Mouse (Mus musculus): ENCODE results near the gene Cux1. TPM values are rescaled to one million over a fixed set of nuclear protein-coding genes. Genes with fewer than 3 reads are reported as not detected.
"Not testable (repeated sequence)": the region's sequence is repeated elsewhere in the genome, so short reads cannot be mapped to it uniquely, and the experiment has no call there.

Cux1 gene
- polyA plus RNA-seq, 1 experiment: 69.2 TPM

DNA sequence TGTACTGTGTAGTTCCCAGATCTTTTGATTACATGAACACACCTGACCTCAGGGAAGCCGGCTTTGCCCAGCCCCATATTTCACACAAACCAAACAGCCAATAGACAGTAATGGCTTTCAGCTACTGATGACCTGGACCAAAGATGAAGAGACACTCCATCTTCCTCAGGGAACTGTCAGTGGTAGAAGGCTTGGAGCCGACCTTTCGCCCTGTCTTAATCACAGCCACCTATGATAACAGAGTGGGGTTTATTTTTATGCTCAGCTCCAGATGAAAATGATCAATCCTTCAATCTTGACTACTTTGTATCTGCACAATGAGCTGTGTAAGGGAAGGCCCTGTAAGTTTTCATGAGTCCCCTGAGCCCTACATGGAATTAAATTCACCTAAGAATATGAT lies 93.2 kb downstream of the Cux1 start:
- DNase-seq: no peak
- H3K27ac ChIP-seq (ENCODE audit: insufficient read depth, low read length): no peak overlapping the region
- WGBS: 94% methylated on average over 3 of the region's 3 CpGs
- H3K27me3 ChIP-seq (ENCODE audit: control insufficient read depth, insufficient read depth, low read length): no peaks in the 10 kb centered on the region
- peaks cover 26% of the 10 kb centered on the region for H3K4me1 ChIP-seq (ENCODE audit: control insufficient read depth, insufficient read depth, low read length)
- TF ChIP-seq CTCF (IDR thresholded peaks at IDR 0.05; ENCODE audit: borderline replicate concordance, insufficient read depth, low read depth, low read length): no peak
- no peak for TF ChIP-seq POLR2A (IDR thresholded peaks at IDR 0.05; ENCODE audit: borderline replicate concordance, insufficient read depth, low read length)
- H3K4me3 ChIP-seq (replicated peaks; ENCODE audit: insufficient read depth, low read depth, low read length): no peak overlapping the region

DNA sequence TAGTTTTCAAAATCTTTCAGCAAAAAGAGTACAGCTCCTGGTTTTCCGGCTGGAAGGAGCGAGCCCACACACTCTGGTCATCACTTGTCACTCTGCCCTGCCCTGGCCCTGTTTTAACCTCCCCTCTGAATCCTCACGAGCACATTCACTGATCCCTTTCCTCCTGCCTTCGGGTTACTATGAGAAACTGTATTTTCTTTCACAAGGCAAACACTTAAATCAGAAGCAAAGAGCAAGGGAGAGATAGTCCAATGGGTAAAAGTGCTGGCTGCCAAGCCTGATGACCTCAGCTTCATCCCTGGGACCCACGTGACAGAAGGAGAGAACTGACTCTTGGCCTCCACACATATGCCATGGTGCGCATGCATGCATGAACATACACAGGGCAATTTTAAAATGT lies 94.0 kb downstream of the Cux1 start:
- TF ChIP-seq CTCF (IDR thresholded peaks at IDR 0.05; ENCODE audit: borderline replicate concordance, insufficient read depth, low read depth, low read length) (no peak), POLR2A (IDR thresholded peaks at IDR 0.05; ENCODE audit: borderline replicate concordance, insufficient read depth, low read length) (no peak)
- H3K4me3 ChIP-seq (replicated peaks; ENCODE audit: insufficient read depth, low read depth, low read length): no peak overlapping the region
- no peak overlapping the region for H3K27ac ChIP-seq (ENCODE audit: insufficient read depth, low read length)
- peak in 1 of 2 experiments; percentile 54 for DNase-seq
- 42% methylated on average over 6 of the region's 6 CpGs for WGBS
- H3K4me1 ChIP-seq (ENCODE audit: control insufficient read depth, insufficient read depth, low read length): peaks cover 33% of the 10 kb centered on the region
- no peaks in the 10 kb centered on the region for H3K27me3 ChIP-seq (ENCODE audit: control insufficient read depth, insufficient read depth, low read length)

DNA sequence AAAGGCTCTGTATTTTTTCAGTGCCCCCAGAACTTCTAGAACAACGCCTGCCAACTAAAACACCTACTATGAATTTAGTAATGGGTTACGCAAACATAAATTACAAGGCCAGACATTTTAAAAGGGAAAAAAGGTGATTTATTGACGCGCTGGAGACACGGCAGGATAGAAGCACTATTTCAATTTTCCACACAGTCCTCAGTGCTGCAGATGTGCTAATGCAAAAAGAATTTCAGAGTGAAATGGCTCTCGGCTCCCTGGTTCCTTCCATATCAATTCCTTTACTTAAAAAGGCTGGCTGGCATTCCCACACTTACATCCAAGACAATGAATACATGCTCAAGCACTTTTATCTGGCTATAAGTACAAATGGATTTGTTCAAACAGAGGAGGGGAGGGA lies 94.4 kb downstream of the Cux1 start:
- WGBS: 91% methylated on average over 6 of the region's 6 CpGs
- no peak for DNase-seq
- Histone ChIP-seq H3K27ac (ENCODE audit: insufficient read depth, low read length) (no peak overlapping the region), H3K4me3 (replicated peaks; ENCODE audit: insufficient read depth, low read depth, low read length) (no peak overlapping the region), H3K27me3 (ENCODE audit: control insufficient read depth, insufficient read depth, low read length) (no peaks in the 10 kb centered on the region), H3K4me1 (ENCODE audit: control insufficient read depth, insufficient read depth, low read length) (peaks cover 37% of the 10 kb centered on the region)
- TF ChIP-seq POLR2A (IDR thresholded peaks at IDR 0.05; ENCODE audit: borderline replicate concordance, insufficient read depth, low read length): no peak
- TF ChIP-seq CTCF (IDR thresholded peaks at IDR 0.05; ENCODE audit: borderline replicate concordance, insufficient read depth, low read depth, low read length): no peak

DNA sequence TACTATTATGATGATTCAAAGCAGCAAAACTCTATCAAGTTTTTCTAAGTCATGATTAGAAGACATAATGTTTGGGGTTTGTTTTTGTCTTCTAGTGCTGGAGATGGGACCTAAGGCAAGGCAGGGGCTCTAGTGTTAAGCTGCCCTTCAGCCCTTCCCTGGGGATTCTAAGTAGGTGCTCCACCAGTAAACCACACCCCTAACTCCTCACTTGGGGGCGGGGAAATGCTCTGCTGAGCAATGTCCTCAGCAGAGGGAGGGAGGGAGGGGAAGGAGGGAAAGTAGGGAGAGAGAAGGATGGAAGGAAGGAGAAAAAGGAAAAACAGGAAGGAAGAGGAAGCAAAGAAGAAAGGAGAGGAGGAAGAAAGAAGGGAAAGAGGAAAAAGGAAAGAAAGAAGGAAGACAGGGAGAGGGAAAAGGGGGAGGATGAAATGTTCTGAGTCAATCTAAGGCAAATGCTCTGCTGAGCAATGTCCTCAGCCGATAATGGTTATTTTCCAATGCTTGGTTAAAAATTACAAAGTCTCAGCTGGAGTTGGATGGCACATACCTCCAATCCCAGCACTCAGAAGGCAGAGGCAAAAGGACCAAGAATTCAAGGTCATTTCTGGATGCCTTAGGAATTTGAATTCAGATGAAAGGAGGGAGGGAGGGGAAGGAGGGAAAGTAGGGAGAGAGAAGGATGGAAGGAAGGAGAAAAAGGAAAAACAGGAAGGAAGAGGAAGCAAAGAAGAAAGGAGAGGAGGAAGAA lies 96.1 kb downstream of the Cux1 start:
- peaks cover 34% of the 10 kb centered on the region for H3K4me1 ChIP-seq (ENCODE audit: control insufficient read depth, insufficient read depth, low read length)

DNA sequence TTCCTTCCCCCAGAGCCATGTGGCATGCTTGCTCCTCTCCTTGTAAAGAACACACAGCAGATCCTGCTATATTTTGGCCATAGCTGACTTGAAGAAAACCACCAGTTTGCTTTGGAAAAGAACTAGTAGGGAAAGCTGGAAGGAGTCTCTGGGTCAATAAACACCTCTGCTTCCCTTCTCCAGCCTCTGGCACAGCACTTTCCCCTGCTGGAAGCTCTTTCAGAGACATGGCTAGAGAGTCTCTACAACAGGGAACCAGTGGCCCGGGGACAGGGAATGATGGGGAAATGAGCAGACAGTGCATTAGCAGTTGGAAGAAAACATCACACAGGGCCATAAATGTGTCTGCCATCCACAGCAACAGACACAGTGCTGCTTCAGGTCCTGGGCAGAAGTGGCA lies 98.0 kb downstream of the Cux1 start:
- DNase-seq: no peak
- Histone ChIP-seq H3K27me3 (ENCODE audit: control insufficient read depth, insufficient read depth, low read length) (no peaks in the 10 kb centered on the region), H3K4me1 (ENCODE audit: control insufficient read depth, insufficient read depth, low read length) (peaks cover 51% of the 10 kb centered on the region), H3K27ac (ENCODE audit: insufficient read depth, low read length) (no peak overlapping the region), H3K4me3 (replicated peaks; ENCODE audit: insufficient read depth, low read depth, low read length) (no peak overlapping the region)
- TF ChIP-seq POLR2A (IDR thresholded peaks at IDR 0.05; ENCODE audit: borderline replicate concordance, insufficient read depth, low read length): no peak
- TF ChIP-seq CTCF (IDR thresholded peaks at IDR 0.05; ENCODE audit: borderline replicate concordance, insufficient read depth, low read depth, low read length): no peak
- WGBS: 41% methylated on average over 1 of the region's 1 CpGs

More for the DNA sequence above, 96.1 kb downstream of the Cux1 start:
- H3K27me3 ChIP-seq (ENCODE audit: control insufficient read depth, insufficient read depth, low read length); H3K4me3 ChIP-seq (replicated peaks; ENCODE audit: insufficient read depth, low read depth, low read length); DNase-seq; H3K27ac ChIP-seq (ENCODE audit: insufficient read depth, low read length): not testable (repeated sequence)
- 74% methylated on average over 2 of the region's 2 CpGs for WGBS

DNA sequence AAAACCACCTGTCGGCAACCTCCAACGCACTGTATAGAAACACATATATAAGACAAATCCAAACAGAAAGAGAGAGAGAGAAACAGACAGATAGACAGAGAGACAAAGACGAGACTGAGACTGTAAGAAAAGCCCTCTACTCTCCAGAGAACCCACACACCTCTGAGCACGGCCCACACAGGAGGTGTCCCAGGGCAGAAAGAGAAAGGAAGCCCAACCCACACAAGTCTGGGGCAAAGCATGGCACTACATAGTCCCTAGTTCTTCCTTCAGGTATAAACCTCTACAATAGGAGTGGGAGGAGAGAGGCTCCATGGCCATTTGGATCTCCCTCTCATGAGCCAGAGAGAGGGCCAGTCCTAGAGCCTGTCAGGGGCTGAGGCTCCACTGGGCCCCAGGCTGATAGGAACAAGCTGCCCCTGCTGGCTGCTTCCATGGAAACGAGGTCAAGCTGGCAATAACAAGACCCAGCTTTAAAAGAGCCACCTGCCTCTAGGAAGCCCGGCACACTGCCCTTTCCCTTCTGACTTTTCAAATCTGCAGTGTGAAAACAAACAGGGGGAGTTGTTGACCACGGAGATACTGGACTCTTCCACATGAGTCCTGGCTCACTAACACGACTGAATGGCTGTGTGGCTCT lies 99.8 kb downstream of the Cux1 start:
- Histone ChIP-seq H3K27me3 (ENCODE audit: control insufficient read depth, insufficient read depth, low read length) (no peaks in the 10 kb centered on the region), H3K4me1 (ENCODE audit: control insufficient read depth, insufficient read depth, low read length) (peaks cover 59% of the 10 kb centered on the region), H3K4me3 (replicated peaks; ENCODE audit: insufficient read depth, low read depth, low read length) (no peak overlapping the region), H3K27ac (ENCODE audit: insufficient read depth, low read length) (peak overlapping the region; percentile 63)
- peak; percentile 78 to 87 for DNase-seq
- 24% methylated on average over 7 of the region's 8 CpGs for WGBS
- TF ChIP-seq CTCF (IDR thresholded peaks at IDR 0.05; ENCODE audit: borderline replicate concordance, insufficient read depth, low read depth, low read length) (no peak), POLR2A (IDR thresholded peaks at IDR 0.05; ENCODE audit: borderline replicate concordance, insufficient read depth, low read length) (no peak)

DNA sequence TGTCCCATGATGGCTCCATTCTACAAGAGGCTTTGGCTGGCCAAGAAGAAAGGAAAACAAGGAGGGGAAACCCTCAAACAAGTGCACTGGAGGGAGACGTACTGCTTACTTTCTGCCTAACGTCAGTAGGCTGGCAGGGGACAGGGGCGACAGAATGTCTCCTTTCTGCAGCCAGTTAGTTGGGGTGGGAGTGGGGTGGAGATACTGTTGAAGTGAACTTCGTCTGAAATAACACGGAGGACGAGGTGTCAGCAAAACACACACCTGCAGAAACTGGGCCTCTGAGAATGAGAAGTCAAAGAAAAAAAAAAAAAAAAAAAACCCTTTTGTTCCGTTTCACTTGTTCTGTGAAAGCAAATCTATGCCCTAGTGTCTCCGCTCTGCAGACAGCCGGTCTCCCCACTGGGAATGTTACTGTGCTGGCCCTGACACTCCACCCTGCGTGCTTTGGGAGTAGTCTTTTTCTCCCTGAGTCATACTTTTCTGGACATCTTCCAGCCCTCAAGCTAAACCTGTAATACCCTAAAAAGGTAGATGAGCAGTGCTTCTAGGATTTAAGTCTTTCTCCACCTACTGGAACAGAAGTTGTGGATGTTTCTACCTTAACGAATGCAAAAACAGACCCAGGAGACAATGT lies 101.4 kb downstream of the Cux1 start:
- DNase-seq: peak; percentile 57 to 85
- Histone ChIP-seq H3K27me3 (ENCODE audit: control insufficient read depth, insufficient read depth, low read length) (no peaks in the 10 kb centered on the region), H3K27ac (ENCODE audit: insufficient read depth, low read length) (peak overlapping the region; percentile 17; the same call in 1 of the 2 replicates), H3K4me3 (replicated peaks; ENCODE audit: insufficient read depth, low read depth, low read length) (no peak overlapping the region), H3K4me1 (ENCODE audit: control insufficient read depth, insufficient read depth, low read length) (peaks cover 65% of the 10 kb centered on the region)
- TF ChIP-seq CTCF (IDR thresholded peaks at IDR 0.05; ENCODE audit: borderline replicate concordance, insufficient read depth, low read depth, low read length) (0 out of 2 replicates have a peak, but pooled peaks have one; percentile 2), POLR2A (IDR thresholded peaks at IDR 0.05; ENCODE audit: borderline replicate concordance, insufficient read depth, low read length) (no peak)
- 29% methylated on average over 11 of the region's 11 CpGs for WGBS

Data from cerebellum, adult 2 months (tissue).